Mouse (Mus musculus): ENCODE data around the gene Uts2r.

DNA sequence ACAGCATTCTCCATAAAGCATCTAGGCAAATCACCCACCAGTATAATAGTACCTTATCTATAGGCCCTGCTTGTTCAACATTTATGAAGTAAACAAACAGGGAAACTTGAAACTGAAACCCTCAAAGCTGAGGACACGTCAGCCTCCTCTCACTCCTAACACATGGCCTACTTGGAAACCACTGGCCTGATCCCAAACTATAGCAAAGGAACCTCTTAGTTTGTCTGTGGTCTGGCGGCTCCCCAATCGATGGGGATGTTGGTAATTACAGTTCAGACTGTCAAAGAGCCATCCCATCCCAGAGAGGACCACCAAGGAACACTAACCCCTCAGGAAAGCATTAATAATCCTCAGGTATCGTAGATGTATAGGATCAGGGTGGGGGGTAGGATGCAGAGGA lies 39.8 kb downstream of the Uts2r start:
- TF ChIP-seq CTCF (IDR thresholded peaks at IDR 0.05; ENCODE audit: low read depth, low read length) = no peak
- no peak for TF ChIP-seq POLR2A (IDR thresholded peaks at IDR 0.05; ENCODE audit: borderline replicate concordance, low read depth, low read length)

Data from bone marrow macrophage, adult 2 months (primary cell).